Mouse (Mus musculus): Measurements from ENCODE around the gene Hook2.

The Hook2 gene

GRCm38 (mm10) chr8:84990349-84990748 is at the start of gene Hook2:
TSS of gene Hook2 (plus strand) at chr8:84990603.
- peak; percentile 99 for DNase-seq (ENCODE audit: low read depth)

GRCm38 (mm10) chr8:84943699-84944098 is 46.7 kb upstream of the Hook2 start:
- no peak for DNase-seq (ENCODE audit: low read depth)

GRCm38 (mm10) chr8:84944478-84945160 is 45.8 kb upstream of the Hook2 start:
- DNase-seq (ENCODE audit: low read depth) = no peak

GRCm38 (mm10) chr8:84945235-84945632 is 45.2 kb upstream of the Hook2 start:
- no peak for DNase-seq (ENCODE audit: low read depth)

- DNase-seq (ENCODE audit: low read depth) = no peak
Observed at GRCm38 (mm10) chr8:84945633-84946527, 44.5 kb upstream of the Hook2 start.

- no peak for DNase-seq (ENCODE audit: low read depth)
Observed at GRCm38 (mm10) chr8:84946528-84947240, 43.7 kb upstream of the Hook2 start, which contains the start of gene Rtbdn. TSS of gene Rtbdn (plus strand) at chr8:84946991.

GRCm38 (mm10) chr8:84947241-84947545 is 43.2 kb upstream of the Hook2 start:
- DNase-seq (ENCODE audit: low read depth) = peak; percentile 63

GRCm38 (mm10) chr8:84949753-84950152 is 40.6 kb upstream of the Hook2 start:
- DNase-seq (ENCODE audit: low read depth) = no peak

GRCm38 (mm10) chr8:84952612-84953255 is 37.7 kb upstream of the Hook2 start:
- DNase-seq (ENCODE audit: low read depth) = peak; percentile 65

GRCm38 (mm10) chr8:84956768-84957167 is 33.6 kb upstream of the Hook2 start:
- peak; percentile 88 for DNase-seq (ENCODE audit: low read depth)

GRCm38 (mm10) chr8:84959811-84960210 is 30.6 kb upstream of the Hook2 start:
- no peak for DNase-seq (ENCODE audit: low read depth)

- DNase-seq (ENCODE audit: low read depth) = peak; percentile 33
Observed at GRCm38 (mm10) chr8:84963952-84964351, 26.5 kb upstream of the Hook2 start.

GRCm38 (mm10) chr8:84965731-84966291 is 24.6 kb upstream of the Hook2 start:
- peak; percentile 98 for DNase-seq (ENCODE audit: low read depth)

GRCm38 (mm10) chr8:84966603-84967002 is 23.8 kb upstream of the Hook2 start:
- DNase-seq (ENCODE audit: low read depth) = peak; percentile 58

GRCm38 (mm10) chr8:84967532-84968304 is 22.7 kb upstream of the Hook2 start:
- DNase-seq (ENCODE audit: low read depth) = no peak

GRCm38 (mm10) chr8:84968650-84969049 is 21.8 kb upstream of the Hook2 start:
- peak; percentile 63 for DNase-seq (ENCODE audit: low read depth)

GRCm38 (mm10) chr8:84969241-84970134 is 20.9 kb upstream of the Hook2 start, which contains the start of the genes Gm49661, Prdx2 and Rnaseh2a:
TSS of gene Gm49661 (minus strand) at chr8:84969433.
TSS of gene Prdx2 (plus strand) at chr8:84969587.
TSS of gene Rnaseh2a (minus strand) at chr8:84969767.
- DNase-seq (ENCODE audit: low read depth) = peak; percentile 77

- no peak for DNase-seq (ENCODE audit: low read depth)
Observed at GRCm38 (mm10) chr8:84970135-84970790, 20.1 kb upstream of the Hook2 start.

- no peak for DNase-seq (ENCODE audit: low read depth)
Observed at GRCm38 (mm10) chr8:84970913-84971312, 19.5 kb upstream of the Hook2 start.

Data from 416B (cell line).